Mouse (Mus musculus) urinary bladder, postnatal 14 days (tissue): ENCODE measurements around the gene Cd81.

ENCODE experiments used
- DNase-seq: peaks from one replicate; pipeline ENCODE4 v3.0.0; 2021; ENCODE audit warnings: low spot score

Cd81 gene

DNA sequence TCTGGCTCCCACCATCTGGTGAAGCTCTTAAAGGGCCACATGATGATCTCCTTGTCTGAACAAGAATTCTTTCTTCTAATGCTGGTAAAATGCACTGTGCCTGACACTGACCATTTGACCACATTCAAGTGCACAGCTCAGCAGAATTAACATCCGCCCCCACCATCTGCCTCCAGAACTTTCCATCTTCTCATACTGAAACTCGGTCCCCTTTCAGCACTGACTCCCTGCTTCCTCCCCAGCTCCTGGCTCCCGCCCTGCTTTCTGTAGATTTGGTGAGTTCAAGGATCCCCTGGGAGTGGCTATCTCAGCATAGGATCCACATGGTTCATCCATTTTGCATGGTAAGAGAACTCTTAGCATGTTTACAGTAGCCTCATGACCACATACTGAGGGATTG is 31.8 kb upstream of the Cd81 start:
- DNase-seq, result no peak

DNA sequence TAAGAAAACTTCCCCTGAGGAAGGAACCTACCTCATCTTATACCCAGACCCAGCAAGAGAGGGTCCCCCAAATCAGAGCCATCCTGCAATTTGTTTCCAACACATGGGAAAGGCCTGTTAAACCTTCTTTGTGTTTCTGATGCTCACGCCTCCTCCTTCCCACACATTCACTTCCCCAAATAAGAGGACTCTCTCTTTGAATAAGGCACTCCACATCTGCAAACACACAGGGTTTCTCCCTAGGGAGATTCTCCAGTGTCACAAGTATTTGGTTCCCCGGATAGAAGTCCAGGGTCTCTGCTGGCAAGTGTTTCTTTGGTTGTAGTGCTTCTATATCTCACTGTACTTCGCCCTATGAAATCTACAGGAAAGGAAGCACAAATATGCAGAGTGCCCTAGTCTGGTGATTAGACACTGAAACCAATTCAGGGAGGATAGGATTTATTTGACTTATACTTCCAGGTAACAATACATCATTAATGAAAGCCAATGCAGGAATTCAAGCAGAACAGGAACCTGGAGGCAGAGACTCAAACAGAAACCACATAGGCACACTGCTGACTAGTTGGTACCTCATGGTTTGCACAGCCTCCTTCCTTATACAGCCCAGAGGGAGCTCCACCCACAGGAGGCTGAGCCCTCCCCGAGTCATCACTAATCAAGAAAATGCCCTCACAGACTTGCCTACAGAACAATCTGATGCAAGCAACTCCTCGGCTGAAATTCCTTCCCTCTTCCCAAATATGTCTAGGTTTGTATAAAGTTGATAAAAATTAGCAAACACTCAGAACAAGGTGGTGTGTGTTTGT is 31.0 kb upstream of the Cd81 start:
- DNase-seq, result no peak

DNA sequence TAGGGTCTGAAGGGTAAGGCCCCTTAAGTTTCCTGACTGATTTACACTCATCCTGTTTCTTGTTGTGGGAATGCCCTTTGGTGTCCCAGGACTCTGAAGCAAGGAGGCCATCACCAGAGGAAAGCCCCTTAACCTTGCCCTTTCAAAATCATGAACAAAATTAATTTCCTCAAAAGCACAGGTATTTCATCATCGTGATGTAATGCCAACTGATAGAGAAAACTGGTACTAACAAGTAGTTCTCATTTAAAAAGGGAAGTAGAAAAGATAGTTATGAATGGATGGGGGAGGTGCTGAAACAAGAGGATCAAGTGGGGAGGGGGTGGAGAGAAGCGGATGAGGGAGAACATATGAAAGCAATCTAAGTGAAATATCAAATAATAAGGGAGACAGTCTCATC is 29.0 kb upstream of the Cd81 start:
- no peak for DNase-seq

DNA sequence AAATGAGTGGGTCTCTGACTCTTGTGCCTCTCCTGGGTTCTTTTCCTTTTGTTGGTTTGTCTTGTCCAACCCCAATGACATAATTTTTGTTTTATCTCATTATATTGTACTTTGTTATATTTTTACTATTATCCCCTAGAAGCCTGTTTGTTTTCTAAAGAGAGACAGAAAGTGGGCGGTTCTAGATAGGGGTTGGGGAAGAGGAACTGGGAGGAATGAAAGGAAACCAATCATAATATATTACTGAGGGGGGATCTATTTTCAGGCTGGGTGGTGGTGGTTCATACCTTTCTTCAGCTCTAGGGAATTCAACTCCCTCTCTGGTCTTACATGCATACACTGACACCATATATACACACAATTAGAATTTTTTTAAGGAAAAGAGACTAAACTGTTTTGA is 28.2 kb upstream of the Cd81 start:
- no peak for DNase-seq

DNA sequence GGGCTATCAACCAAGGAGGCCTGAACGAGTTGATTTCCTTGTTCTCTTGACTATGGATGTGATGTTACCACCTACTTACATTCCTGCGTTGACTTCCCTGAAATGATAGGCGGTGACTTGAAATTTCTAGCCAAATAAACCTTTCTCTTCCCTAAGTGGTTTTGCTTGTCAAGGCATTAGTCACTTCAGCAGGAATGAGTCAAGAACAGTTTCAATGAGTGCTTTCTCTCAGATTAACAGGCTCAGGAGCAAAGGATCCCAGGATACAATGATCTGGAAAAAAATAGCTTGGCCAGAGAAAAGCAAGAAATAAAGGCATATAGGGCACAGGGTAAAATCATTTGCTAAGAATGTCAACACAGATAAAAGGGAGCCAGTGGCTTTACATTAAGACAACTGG is 27.0 kb upstream of the Cd81 start:
- DNase-seq, result no peak

DNA sequence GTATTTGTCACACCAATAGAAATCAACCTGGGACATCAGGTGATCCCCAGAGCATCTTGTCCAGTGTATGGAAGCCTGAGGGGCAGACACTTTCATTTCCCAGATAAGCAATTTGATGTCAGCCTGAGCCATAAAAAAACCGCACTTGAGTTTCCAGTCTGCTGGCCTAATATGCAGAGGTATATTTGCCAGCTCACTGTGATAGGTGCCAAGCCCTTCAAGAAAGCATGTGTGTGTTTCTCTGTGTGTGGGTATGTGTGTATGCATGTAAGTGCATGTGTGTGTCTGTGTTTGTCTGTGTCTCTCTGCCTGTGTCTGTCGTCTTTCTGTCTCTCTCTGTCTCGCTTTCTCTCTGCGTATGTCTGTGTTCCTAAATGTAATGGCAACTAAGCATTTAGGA is 25.3 kb upstream of the Cd81 start:
- no peak for DNase-seq

DNA sequence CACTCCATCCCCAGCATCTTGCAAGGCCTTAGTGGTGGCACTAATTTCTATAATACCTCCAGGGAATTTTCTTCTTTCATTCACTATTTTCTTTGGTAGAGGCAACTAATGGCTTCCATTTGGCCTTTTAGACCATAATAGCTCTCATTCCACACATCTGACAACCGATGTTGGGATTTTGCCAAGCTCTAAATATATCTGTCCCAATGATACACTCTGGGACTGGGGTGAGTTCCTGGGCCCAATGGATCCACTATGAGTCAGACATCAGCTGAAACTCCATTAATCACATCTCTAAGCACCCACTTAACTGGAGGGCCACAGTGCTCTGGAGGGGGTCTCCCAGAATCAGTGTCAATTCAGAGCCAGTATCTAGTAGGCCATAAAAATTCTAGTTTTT is 20.7 kb upstream of the Cd81 start:
- no peak for DNase-seq

DNA sequence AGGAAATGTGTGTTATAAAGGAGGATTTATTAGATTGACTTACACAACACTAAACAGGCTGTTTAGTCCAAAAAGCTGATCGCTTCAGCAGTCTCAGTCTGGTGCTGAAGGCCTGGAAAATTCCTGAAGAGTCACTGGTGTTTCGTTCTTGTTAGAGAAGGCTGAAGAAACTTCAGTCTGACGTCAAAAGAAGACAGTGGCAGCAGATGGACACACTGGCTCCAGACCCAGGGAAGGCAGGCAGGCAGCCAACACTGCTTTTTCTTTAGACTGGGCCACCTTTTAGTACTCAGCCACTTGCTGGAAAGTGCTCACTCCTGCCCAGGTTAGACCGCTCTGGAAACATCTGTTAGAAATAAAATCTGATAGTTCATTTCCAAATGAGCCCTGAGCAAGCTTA is 19.0 kb upstream of the Cd81 start:
- no peak for DNase-seq

DNA sequence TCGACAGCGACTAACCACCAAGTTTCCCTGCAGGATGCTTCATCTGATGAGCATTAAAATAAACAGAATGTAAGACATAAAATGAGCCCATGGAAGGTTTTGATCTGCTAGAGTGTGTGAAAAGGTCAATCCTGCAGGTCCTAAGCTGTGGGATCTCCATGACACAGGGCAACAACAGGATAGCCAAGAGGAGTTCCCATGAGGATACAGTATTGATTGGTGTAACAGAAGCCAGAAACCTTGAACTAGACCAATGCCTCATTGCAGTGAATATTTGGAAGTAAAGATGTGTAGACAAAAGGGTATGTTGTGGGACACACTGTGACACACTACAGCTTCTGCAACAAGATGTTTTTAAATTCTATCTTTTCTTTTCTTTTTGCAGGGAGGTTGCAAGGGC is 18.4 kb upstream of the Cd81 start:
- DNase-seq, result no peak

DNA sequence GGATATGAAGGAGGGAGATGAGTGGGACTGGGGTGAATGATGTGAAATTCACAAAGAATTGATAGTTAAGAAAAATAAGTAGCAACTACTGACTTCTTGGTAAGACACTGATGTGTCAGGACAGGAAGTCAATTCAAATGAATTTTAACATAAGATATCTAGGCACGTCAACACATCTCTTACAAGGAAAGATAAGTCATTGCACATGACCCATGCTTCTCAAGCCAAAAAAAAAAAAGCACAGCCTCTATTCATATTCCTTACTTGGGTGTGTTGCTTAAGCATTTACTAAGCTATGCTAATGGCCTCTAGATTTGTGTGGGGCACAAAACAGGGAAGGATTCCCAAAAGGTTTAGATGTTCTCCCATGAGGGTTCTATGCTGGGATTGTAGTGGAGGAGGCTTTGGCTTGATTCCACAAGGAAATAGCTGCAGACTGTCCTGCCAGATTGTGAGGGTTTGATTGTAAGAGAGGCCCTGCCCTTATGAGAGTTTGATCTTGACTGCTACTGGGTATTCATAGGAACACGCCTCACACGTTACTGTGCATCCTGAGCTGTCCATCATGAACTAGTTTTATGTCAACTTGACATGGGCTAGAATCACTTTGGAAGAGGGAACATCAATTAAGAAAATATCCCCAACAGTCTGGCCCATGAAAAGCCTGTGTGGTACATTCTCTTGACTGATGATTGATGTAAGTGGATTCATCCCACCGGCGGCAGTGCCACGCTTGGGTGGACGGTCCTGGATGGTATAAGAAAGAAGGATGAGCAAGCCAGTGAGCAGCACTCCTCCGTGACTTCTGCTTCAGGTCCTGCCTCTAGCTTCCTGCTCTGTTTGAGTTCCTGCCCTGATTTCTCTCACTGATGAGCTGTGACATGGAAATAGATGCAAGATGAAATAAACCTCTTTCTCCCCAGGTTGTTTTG is 17.8 kb upstream of the Cd81 start:
- DNase-seq, result no peak

DNA sequence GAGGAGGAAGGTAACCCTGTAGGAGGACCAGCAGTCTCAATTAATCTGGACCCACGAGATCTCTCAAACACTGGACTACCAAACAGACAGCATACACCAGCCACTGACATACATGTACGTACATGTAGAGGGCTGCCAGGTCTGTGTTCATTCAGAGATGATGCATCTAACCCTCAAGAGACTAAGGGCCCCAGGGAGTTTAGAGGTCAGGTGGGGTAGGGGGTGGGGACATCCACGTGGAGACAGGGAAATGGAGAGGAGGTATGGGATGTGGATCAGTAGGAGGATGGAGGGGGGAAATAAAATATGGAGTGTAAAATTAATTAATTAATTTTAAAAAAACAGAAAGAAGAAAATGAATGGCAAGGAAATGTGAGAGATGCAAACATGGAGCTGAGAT is 15.8 kb upstream of the Cd81 start:
- no peak for DNase-seq

DNA sequence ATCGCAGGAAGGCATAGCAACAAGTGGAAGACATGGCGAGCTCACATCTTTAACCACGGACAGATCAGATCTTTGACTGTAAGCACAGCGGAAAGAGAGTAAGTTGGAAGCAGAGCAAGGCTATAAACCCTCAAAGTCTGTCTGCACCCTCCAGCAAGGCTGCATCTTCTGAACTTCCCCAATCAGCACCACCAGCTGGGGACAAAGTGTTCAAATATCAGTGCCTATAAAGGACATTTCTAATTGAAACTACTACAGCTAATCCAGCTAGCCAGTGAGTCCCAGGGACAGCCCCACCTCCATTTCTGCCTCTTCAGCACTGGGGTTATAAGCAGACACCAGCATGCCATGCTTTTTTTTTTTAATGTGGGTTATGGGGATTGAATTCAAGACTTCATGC is 15.2 kb upstream of the Cd81 start:
- DNase-seq, result no peak

DNA sequence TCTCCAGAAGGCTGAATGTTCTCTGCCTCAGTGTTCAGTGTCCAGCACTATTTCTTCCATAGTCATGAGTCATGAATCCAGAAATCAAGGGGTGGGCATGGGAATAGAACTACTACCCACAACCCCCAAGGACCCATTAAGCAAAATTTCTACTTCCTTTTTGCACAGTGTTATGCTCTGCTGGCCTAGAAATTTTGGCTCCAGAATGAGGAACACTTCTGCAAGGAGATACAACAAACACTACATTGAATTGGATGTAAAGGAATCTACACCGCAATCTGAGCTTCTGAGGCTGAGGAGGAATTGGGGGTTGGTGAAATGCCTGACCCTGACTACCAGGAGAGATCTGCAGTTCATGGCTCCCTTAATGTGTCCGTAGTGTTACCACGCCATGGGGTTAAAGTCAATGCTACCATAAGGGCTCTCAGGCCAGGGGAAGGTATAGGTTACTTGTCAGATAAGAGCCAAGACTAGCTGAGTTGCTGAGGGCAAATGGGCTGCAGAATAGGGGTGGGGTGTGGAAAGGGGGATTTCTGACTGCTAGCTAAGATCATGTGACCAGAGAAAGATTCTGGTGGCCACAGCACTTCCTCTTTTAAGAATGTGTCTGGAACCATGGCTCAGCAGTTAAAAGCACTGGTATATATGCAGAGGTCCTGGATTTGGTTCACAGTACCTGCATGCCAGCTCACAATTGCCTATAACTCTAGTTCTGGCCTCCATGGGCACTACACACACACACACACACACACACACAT is 14.2 kb upstream of the Cd81 start:
- no peak for DNase-seq

DNA sequence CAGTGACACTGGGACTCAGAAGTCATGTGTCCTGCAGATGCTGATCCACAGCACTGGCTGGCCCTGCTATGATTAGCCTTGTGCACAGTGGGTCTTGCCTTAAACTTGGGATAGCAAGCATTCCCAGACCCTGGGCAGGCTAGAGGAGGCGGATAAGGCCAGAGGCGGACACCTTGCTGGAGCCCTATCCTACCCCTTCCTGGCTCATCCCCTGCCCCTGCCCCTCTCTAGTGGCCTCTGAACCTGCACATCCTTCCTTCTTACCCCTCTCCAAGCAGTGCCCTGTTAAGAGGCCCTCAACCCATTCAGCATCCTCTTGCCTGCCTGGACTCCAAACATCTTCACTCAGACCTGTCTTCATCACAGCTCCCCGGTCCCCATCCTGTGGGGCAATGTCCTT is 12.0 kb upstream of the Cd81 start:
- no peak for DNase-seq

DNA sequence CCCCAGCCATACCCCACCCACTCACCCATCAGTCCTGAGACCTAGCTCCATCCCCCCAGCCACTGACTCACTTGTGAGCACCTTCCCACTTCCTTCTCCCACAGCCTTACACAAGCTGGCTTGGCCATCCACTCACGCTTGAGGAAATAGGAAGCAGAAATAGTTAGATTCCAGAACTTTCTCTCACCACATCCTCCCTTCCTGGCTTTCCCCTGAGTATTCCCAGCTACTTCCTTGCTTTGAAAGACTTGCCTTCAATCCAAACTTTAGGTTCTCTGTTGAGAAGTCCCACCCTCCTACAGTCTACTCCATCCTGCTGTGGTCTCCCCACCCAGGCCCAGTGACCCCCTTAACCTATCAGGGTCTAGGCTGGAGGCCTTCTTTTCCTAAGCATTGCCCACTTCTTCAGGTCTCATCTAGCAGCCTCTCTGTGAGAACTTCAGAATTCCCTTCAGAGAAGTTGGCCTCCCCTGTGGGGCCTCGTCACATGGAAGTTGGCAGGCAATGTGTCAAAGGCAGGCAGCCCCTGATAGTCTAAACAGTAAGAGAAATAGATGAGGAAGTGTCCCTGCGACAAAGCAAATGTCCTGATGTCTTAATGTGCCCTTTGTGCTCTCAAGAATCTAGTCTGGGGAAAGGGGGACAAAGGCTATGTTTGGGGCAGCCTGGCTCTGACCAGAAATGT is 11.3 kb upstream of the Cd81 start:
- no peak for DNase-seq

DNA sequence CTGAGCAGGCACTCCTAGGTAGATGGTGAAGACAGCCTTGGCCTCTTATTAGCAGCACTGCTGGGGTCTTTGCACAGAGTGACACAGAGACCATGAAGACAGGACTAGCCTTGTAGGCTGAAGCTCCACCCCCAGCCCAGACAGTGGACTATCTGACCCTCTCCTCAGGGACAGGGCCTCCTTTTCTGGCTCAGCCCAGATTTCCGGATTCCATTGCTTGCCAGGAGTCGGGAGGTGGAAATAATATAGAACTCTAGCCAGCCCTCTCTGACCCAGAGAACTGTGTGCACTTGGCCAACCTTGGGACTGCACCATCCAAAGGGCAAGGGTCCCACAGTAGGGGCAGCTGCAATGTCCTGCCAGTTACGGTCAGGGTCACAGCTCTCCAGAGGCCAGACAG is 10.4 kb upstream of the Cd81 start:
- DNase-seq, result no peak

DNA sequence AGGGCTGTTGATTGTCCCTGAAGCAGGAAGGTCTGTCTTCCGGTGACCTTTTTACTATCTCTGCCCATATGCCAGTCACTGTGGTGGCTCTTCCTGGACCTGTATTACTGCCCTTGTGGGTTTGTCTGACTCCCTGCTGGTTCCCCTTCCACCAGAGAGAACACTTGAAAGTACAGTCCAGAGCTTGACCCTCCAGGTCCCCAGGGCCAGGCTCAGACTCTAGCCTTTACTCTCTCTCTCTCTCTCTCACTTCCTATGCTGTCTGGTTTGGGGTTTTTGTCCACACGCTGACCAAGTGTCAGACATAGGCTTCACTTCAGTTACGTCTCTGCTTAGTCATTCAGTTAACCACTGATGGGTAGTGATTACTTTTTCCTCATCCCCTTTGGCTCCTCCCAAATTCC is 9.6 kb upstream of the Cd81 start:
- no peak for DNase-seq

DNA sequence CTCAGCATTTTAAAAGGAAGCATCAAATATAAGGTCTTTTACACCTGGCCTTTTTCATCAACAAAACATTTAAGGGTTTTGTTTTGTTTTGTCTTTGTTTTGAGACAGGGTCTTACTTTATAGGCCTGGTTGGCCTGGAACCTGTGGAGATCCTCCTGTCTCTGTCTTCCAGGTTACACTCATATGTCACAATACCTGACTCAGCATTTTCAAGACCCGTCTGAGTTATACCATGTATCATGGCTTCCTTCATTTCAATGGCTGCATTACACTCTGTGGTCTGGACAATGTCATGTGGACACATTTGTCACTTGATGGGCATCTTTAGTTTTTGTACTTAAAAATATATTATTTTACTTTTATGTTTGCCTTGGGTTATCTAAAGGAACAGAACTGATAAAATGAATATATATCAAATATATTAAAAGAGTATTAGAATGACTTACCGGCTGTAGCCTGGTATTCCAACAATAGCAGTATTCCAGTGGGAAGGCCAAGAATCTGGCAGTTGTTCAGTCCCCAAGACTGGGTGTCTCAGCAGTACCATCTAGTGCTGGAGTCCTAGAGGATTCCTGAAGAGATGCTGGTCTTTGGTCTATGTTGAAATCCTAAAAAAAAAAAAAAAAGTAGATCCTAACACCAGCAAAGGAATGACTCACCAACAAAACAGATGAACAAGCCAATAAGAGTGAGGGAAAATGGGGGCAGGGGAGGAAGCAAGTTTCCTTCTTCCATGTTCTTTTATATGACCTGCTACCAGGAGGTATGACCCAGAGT is 8.3 kb upstream of the Cd81 start:
- no peak for DNase-seq

DNA sequence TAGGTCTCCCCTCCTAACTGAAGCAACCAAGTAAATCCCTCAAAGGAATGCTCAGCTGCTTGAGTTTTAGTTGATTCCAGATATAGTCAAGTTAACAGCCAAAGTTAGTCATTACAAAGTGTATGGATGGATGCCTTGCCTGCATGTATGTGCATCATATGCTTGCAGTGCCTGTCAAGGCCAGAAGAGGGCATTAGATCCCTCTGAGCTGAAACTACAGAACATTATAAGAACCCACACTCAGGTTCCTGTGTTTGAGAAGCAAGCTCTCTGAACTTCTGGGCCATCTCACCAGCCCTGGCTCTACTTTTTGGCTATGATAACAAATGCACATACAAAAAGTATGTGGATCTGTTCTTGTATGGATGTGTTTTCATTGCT is 7.7 kb upstream of the Cd81 start:
- DNase-seq, result no peak

DNA sequence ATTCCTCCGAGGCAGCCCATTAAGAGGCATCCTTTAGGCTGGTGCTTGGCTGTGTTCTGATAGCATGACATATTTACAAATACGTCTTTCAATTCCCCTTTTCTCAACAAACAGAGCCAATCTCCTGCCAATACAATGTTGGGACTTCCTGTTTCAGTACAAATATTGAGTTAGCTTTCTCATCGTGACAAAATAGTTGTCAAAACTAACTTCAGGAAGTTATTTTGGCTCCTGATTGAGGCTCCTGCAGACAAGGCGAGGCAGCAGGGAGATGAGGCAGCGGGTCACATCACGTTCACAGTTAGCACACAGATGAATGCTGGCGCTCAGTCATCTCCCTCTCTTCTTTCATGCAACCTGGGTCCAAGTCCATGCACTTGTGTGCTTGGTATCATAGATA is 6.2 kb upstream of the Cd81 start:
- DNase-seq, result no peak

DNA sequence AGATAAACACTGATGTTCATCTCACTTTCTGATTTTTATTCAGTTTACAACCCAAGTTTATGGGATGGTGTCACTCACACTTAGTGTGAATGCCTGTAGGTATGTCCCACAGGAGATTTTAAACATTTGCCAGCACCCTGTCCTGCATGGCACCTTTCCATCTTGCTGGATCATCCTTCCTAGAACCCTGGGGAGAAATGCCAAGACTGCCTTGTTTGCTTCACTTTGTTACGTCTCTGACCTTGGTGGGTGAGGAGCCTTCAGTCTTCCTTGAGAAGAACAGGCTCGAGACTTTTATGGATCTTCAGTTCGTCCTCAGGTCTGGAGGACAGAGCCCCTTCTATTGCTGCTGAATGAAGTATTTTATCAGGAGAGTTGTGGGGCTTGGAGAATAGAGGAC is 3.2 kb upstream of the Cd81 start:
- no peak for DNase-seq
